Mouse (Mus musculus) kidney, adult 2 months (tissue): Measurements from ENCODE around the gene Uckl1.

Experiments
- CTCF ChIP-seq: fragments of 200-500 bp; conservative IDR thresholded peaks from 2 replicates; pipeline ENCODE4 v1.5.1; 2011; ENCODE audit warnings: low read depth, mild to moderate bottlenecking, control low read depth, low read length, moderate library complexity, mixed read lengths; ENCODE audit not compliant: insufficient read depth, insufficient read length
- POLR2A ChIP-seq: fragments of 200-500 bp; IDR thresholded peaks from one replicate; pipeline ENCODE4 v1.6.1; 2011; ENCODE audit warnings: low read depth, low read length, control low read depth

DNA sequence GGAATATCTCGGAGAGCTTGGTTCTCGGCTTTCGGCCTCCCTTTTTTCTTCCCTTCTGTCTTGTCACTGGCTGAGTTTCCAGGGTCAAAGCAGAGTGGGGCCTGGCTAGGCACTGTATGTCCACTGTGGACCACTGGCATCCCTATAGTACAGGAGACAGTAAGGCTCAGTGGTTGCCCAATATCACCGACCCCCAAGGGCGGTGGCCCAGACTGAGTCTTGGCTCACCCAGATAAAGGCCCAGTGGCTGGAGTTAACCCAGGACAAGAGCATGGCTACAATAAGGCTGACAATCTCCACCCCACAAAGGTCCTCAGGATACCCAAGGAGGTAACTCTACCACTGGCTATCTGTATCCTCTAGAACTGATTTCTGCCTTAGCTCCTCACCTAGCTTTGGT lies 5.8 kb upstream of the Uckl1 start:
- TF ChIP-seq CTCF, result no peak
- TF ChIP-seq POLR2A, result no peak
